Mouse (Mus musculus): ENCODE results near the gene Rbm33. TPM values are rescaled to one million over a fixed set of nuclear protein-coding genes. Genes with fewer than 3 reads are reported as not detected.

Gene Rbm33
- polyA plus RNA-seq, 1 experiment from 2014 or later: 15.0 TPM

DNA sequence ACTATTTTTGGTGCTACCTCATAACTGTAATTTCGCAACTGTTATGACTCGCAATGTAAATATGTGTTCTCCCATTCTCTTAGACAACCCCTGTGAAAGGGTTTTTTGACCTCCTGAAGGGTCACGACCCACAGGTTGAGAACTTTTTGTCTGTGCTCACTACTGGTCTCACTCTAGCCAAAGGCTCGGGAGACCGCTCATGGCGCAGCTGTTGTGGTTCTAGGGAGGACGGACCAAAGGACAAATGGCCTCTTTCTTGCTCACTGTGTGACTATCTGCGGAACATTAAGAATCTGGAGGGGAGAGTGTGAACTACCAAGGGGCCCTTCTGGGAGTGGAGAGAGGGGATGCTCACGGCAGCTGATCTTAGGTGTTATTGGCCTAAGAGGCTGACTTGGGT lies 109.0 kb downstream of the Rbm33 start:
- 92% methylated on average over 9 of the region's 9 CpGs for WGBS
- no peak for DNase-seq (ENCODE audit: low spot score)
- H3K4me1 ChIP-seq (ENCODE audit: control insufficient read depth, insufficient read depth, low read length): no peaks in the 10 kb centered on the region
- H3K9ac ChIP-seq (ENCODE audit: low read depth, low read length): no peak overlapping the region
- H3K4me2 ChIP-seq (ENCODE audit: low read depth, low read length): no peak overlapping the region
- no peak overlapping the region for H3K27ac ChIP-seq (replicated peaks; ENCODE audit: low read depth, low read length)
- H3K9me3 ChIP-seq (ENCODE audit: control insufficient read depth, low read length): no peaks in the 10 kb centered on the region
- no peak for ATAC-seq (ENCODE audit: low read depth)
- H3K36me3 ChIP-seq (ENCODE audit: control insufficient read depth, insufficient read depth, low read length): no peaks in the 10 kb centered on the region
- no peaks in the 10 kb centered on the region for H3K27me3 ChIP-seq (replicated peaks; ENCODE audit: control insufficient read depth, insufficient read depth, low read length)
- H3K4me3 ChIP-seq (ENCODE audit: low read depth, low read length): no peak overlapping the region

DNA sequence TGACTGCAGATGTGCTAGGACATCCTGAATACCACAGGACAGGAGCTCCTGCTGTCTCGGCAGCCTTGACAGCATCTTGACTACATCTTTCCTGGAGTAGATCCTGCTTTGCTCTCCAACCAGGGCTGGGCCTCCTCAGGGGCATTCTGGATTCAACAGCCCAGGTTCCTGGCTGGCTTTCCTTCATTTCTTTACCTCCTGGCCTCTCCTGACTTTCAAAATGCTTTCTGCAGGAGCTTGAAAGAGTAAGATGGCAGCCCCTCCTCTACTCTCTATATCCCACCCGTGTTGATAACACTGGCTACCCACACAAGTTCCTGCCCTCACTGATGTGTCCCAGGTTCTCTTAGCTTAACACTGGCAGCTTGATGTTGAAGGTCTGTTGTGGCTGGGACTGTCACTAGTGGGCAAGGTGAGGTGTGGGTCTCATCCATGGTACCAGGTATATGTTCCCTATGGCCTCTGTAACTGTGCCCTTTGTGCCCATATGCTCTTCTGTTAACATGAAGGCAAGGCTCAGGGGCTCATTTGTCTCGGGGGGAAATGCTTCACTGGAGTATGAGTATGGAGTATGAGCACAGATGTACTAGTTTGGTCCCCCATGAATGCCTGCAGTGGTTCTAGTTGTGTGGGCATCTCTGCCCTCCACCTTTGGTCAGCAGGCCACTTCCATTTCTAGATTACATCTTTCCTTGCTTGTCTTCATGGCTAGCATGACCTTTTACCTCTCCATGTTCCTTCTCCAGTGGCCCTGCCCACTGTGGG lies 133.4 kb downstream of the Rbm33 start:
- WGBS: 62% methylated on average over 3 of the region's 3 CpGs

DNA sequence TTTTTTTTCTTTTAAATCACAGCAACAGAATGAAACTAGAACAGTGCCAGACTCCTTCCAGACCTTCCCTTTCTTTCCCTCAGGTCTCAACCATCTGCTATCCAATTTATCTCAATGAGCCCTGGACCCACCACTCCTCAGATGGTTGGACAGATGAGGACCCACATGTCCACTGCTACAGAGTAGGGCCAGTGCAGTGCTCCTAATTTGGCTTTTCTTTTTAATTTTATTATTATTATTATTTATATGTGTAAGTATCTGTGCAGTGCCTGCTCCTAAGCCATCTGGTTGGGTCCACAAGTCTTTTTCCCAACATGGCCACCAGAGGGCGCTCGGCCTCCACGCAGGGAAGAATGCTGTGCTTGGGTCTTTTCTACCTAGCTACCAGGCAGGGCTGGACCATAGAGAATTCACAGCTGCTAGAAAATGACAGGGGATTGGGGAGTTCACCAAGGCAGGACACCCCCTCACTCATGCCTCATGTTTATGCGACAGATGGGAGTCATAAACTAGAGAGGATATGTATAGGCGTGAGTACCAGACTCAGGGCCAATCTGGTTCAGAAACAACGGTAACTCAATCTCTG lies 134.2 kb downstream of the Rbm33 start:
- Histone ChIP-seq H3K27me3 (replicated peaks; ENCODE audit: control insufficient read depth, insufficient read depth, low read length) (peaks cover 14% of the 10 kb centered on the region), H3K4me3 (ENCODE audit: low read depth, low read length) (no peak overlapping the region), H3K27ac (replicated peaks; ENCODE audit: low read depth, low read length) (no peak overlapping the region), H3K36me3 (ENCODE audit: control insufficient read depth, insufficient read depth, low read length) (no peaks in the 10 kb centered on the region), H3K4me1 (ENCODE audit: control insufficient read depth, insufficient read depth, low read length) (no peaks in the 10 kb centered on the region), H3K9ac (ENCODE audit: low read depth, low read length) (no peak overlapping the region), H3K9me3 (ENCODE audit: control insufficient read depth, low read length) (no peaks in the 10 kb centered on the region), H3K4me2 (ENCODE audit: low read depth, low read length) (no peak overlapping the region)
- DNase-seq (ENCODE audit: low spot score) (peak; percentile 64), ATAC-seq (ENCODE audit: low read depth) (peak; percentile 75)
- WGBS: 30% methylated on average over 6 of the region's 6 CpGs

More for the DNA sequence above, 133.4 kb downstream of the Rbm33 start:
- Histone ChIP-seq H3K27me3 (replicated peaks; ENCODE audit: control insufficient read depth, insufficient read depth, low read length) (peaks cover 6% of the 10 kb centered on the region), H3K36me3 (ENCODE audit: control insufficient read depth, insufficient read depth, low read length) (no peaks in the 10 kb centered on the region), H3K9me3 (ENCODE audit: control insufficient read depth, low read length) (no peaks in the 10 kb centered on the region), H3K4me1 (ENCODE audit: control insufficient read depth, insufficient read depth, low read length) (no peaks in the 10 kb centered on the region), H3K4me3 (ENCODE audit: low read depth, low read length) (no peak overlapping the region), H3K4me2 (ENCODE audit: low read depth, low read length) (no peak overlapping the region), H3K9ac (ENCODE audit: low read depth, low read length) (no peak overlapping the region), H3K27ac (replicated peaks; ENCODE audit: low read depth, low read length) (no peak overlapping the region)
- no peak for DNase-seq (ENCODE audit: low spot score)
- no peak for ATAC-seq (ENCODE audit: low read depth)

DNA sequence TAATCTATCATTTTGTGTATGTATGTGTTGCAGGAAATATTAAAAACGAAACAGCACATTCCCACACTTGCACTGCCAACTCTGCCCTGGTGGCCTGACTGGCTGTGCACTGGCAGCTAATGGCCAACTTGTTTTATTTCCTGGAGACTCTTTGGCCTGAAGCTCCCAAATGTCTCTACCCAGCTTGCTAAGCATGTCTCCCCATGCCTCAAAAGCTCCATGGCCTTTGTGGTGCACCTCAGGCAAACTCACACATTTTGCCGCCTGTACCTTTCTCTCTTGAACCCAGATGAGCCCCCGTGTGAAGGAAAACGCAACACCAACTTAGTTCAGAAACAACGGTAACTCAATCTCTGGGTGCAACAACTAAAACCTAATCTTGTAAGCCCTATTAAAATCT lies 136.2 kb downstream of the Rbm33 start:
- Histone ChIP-seq H3K4me2 (ENCODE audit: low read depth, low read length) (no peak overlapping the region), H3K9ac (ENCODE audit: low read depth, low read length) (no peak overlapping the region), H3K4me1 (ENCODE audit: control insufficient read depth, insufficient read depth, low read length) (peaks cover 4% of the 10 kb centered on the region), H3K4me3 (ENCODE audit: low read depth, low read length) (no peak overlapping the region), H3K27ac (replicated peaks; ENCODE audit: low read depth, low read length) (no peak overlapping the region), H3K9me3 (ENCODE audit: control insufficient read depth, low read length) (no peaks in the 10 kb centered on the region), H3K36me3 (ENCODE audit: control insufficient read depth, insufficient read depth, low read length) (no peaks in the 10 kb centered on the region), H3K27me3 (replicated peaks; ENCODE audit: control insufficient read depth, insufficient read depth, low read length) (peaks cover 32% of the 10 kb centered on the region)
- no peak for ATAC-seq (ENCODE audit: low read depth)
- WGBS: 82% methylated on average over 5 of the region's 5 CpGs
- no peak for DNase-seq (ENCODE audit: low spot score)

DNA sequence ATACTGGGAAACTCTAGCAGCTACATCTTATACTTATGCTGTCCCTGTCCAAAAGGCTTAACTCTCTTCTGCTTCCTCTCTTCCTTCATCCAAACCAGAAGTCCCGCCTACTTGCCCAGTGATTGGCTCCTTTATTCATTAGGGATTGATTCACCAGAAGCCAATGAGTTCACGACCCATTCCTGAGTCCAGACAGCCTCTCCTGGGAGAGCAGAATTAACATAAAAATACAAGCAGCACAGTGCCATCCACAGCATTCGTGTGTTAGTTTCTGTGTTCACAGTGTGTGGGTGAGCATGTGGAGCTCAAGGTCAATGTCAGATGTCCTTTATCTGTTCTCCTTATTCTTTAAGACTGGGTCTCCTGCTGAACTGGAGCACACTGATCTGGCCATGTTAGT lies 136.6 kb downstream of the Rbm33 start:
- Histone ChIP-seq H3K4me2 (ENCODE audit: low read depth, low read length) (no peak overlapping the region), H3K36me3 (ENCODE audit: control insufficient read depth, insufficient read depth, low read length) (no peaks in the 10 kb centered on the region), H3K9me3 (ENCODE audit: control insufficient read depth, low read length) (no peaks in the 10 kb centered on the region), H3K4me1 (ENCODE audit: control insufficient read depth, insufficient read depth, low read length) (peaks cover 5% of the 10 kb centered on the region), H3K27me3 (replicated peaks; ENCODE audit: control insufficient read depth, insufficient read depth, low read length) (peaks cover 37% of the 10 kb centered on the region), H3K9ac (ENCODE audit: low read depth, low read length) (no peak overlapping the region), H3K27ac (replicated peaks; ENCODE audit: low read depth, low read length) (no peak overlapping the region), H3K4me3 (ENCODE audit: low read depth, low read length) (no peak overlapping the region)
- 26% methylated on average over 3 of the region's 3 CpGs for WGBS
- ATAC-seq (ENCODE audit: low read depth) (no peak), DNase-seq (ENCODE audit: low spot score) (no peak)

DNA sequence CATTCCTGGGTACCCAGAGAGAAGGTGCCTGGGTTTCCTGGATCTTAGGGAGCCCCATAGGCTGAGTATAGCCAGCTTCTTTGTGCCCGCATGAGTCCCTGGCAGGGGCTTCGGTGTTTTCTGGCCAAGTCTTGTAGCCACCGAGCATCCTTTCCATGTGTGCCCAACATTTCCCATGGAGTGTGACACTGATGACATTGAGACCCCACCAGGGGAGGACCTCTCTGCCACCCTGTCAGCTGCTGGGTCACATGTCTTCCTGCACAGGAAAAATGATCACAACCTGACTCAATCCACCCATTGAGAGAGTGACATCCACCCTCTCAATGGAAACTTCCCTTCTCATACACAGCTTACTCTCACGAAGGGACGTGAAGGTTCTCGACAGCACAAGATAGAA lies 137.6 kb downstream of the Rbm33 start:
- no peak overlapping the region for H3K4me2 ChIP-seq (ENCODE audit: low read depth, low read length)
- no peak overlapping the region for H3K9ac ChIP-seq (ENCODE audit: low read depth, low read length)
- DNase-seq (ENCODE audit: low spot score): no peak
- WGBS: 83% methylated on average over 6 of the region's 6 CpGs
- no peaks in the 10 kb centered on the region for H3K9me3 ChIP-seq (ENCODE audit: control insufficient read depth, low read length)
- peaks cover 5% of the 10 kb centered on the region for H3K4me1 ChIP-seq (ENCODE audit: control insufficient read depth, insufficient read depth, low read length)
- ATAC-seq (ENCODE audit: low read depth): no peak
- H3K4me3 ChIP-seq (ENCODE audit: low read depth, low read length): no peak overlapping the region
- no peak overlapping the region for H3K27ac ChIP-seq (replicated peaks; ENCODE audit: low read depth, low read length)
- no peaks in the 10 kb centered on the region for H3K36me3 ChIP-seq (ENCODE audit: control insufficient read depth, insufficient read depth, low read length)
- H3K27me3 ChIP-seq (replicated peaks; ENCODE audit: control insufficient read depth, insufficient read depth, low read length): peaks cover 47% of the 10 kb centered on the region

DNA sequence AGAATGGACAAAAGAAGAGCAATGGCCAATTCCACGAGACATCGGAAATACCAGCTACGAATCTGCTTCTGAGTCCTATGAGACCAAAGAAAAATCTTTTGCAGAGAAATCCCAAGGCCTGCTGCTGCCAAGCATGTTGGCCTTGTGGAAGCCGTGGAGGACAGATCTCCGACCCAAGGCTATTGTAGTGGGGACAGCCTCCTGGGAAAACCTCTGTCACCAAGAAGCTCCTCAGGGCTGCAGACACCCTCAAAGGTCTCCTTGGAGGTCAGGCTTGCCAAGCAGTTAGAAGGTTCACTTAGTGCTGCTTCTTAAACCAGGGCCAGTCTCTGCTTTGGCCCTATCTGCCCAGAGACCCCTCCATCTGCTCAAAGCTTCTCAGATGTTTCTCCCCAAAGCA lies 138.8 kb downstream of the Rbm33 start:
- Histone ChIP-seq H3K4me2 (ENCODE audit: low read depth, low read length) (no peak overlapping the region), H3K9me3 (ENCODE audit: control insufficient read depth, low read length) (no peaks in the 10 kb centered on the region), H3K27me3 (replicated peaks; ENCODE audit: control insufficient read depth, insufficient read depth, low read length) (peaks cover 59% of the 10 kb centered on the region), H3K4me1 (ENCODE audit: control insufficient read depth, insufficient read depth, low read length) (peaks cover 8% of the 10 kb centered on the region), H3K36me3 (ENCODE audit: control insufficient read depth, insufficient read depth, low read length) (no peaks in the 10 kb centered on the region), H3K9ac (ENCODE audit: low read depth, low read length) (no peak overlapping the region), H3K27ac (replicated peaks; ENCODE audit: low read depth, low read length) (no peak overlapping the region), H3K4me3 (ENCODE audit: low read depth, low read length) (no peak overlapping the region)
- WGBS: 78% methylated on average over 5 of the region's 5 CpGs
- ATAC-seq (ENCODE audit: low read depth): no peak
- no peak for DNase-seq (ENCODE audit: low spot score)

DNA sequence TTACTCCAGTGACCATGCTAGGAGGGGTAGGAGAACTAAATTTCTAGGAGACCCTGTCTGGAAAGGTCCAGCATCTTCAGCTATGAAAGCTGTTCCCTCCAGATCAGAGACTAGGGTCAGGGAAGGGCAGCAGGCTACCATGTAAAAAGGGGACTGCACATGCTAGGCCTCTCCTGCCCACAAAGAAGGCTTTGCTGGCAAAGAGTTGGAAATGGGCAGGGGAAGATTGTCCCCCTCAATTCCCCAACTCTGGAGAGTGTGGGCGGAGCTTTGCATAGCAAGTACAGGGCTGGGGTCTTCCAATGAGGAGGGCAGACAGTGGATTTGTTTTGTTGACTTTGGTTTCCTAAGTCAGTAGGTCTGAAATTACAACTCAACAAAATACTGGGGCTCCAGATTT lies 139.4 kb downstream of the Rbm33 start:
- Histone ChIP-seq H3K27ac (replicated peaks; ENCODE audit: low read depth, low read length) (no peak overlapping the region), H3K4me2 (ENCODE audit: low read depth, low read length) (no peak overlapping the region), H3K4me3 (ENCODE audit: low read depth, low read length) (no peak overlapping the region), H3K27me3 (replicated peaks; ENCODE audit: control insufficient read depth, insufficient read depth, low read length) (peaks cover 65% of the 10 kb centered on the region), H3K4me1 (ENCODE audit: control insufficient read depth, insufficient read depth, low read length) (peaks cover 9% of the 10 kb centered on the region), H3K9ac (ENCODE audit: low read depth, low read length) (no peak overlapping the region), H3K9me3 (ENCODE audit: control insufficient read depth, low read length) (no peaks in the 10 kb centered on the region), H3K36me3 (ENCODE audit: control insufficient read depth, insufficient read depth, low read length) (no peaks in the 10 kb centered on the region)
- no peak for ATAC-seq (ENCODE audit: low read depth)
- WGBS: 54% methylated on average over 1 of the region's 1 CpGs
- no peak for DNase-seq (ENCODE audit: low spot score)

All from embryonic facial prominence, embryonic 14.5 days (tissue).